Mouse (Mus musculus): Measurements from ENCODE around the gene Taok3. TPM values are rescaled to one million over a fixed set of nuclear protein-coding genes. Genes with fewer than 3 reads are reported as not detected.

Taok3 gene
- total RNA-seq, 4 experiments from 2014 or later = 36.8 to 59.1 (median 47.9) TPM

DNA sequence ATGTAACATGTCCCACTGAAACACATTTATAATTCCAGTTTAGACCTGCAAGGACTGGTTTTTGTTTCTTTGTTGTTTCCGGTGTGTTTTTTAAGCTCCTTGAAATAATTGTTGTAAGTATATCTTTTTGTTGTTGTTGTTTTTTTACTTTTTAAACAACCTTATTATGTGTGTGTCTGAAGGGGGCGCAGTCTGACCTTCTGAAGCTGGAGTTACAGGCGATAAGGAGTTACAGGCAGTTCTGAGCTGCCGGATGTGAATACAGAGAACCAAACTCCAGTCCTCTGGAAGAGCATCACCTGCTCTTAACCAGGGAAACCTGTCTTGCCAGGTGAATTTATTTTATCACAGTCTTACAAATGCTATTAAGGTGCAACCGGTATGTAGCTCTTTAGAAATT, 185.8 kb downstream of the Taok3 start:
- no peak for DNase-seq

DNA sequence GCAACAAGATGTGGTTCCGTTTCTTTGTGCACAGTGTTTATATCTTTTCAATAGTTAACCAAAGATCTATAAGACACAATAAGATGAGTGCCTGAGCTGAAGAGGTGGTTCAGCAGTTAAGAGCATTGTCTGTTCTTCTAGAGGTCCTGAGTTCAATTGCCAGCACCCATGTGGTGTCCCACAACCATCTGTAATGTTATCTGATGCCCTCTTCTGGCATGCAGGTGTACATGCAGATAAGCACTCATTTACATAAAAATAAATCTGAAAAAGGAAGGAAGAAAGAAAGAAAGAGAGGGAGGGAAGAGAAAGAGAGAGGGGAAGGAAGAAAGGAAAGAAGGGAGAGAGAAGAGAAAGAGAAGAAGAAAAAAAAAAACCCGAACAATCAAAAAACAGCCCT, 186.9 kb downstream of the Taok3 start:
- no peak for DNase-seq

DNA sequence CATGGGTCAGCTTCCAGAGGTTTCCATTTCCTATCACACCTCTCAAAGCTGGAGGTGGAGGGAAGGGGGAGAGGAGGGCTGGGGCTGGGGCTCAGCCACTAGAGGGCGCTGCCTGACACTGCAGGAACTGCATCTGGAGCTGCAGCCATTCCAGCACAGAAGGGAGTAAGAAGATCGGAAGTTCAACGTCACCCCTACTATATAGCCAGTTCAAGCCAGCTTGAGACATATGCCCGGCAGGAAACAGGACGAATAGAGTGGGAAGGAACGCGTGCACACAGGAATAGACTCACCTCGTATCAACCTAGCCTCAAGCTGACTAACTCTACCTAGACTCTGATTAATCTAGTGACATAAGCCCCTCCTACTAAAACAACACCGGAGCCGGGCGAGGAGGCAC, 187.8 kb downstream of the Taok3 start:
- peak; percentile 58 for DNase-seq

DNA sequence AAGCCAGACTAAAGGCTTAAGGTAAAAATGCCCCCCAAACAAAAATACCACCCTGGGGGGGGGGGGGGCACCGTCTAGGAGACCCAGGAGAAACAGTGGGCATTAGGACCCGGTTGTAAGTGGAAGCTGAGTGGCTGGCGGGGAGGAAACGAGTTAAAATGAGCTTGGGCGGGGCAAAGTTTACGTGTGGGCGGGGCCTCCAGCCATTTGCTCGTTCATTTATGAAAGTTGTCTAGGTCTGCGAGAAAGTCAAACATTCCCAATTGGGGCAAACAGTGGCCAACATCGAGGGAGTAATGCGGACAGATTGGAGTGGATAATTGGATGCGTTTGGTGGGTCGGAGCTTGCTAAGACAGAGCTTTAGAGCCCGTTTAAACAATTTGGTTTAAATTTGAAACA, 193.5 kb downstream of the Taok3 start:
- DNase-seq = peak; percentile 56

DNA sequence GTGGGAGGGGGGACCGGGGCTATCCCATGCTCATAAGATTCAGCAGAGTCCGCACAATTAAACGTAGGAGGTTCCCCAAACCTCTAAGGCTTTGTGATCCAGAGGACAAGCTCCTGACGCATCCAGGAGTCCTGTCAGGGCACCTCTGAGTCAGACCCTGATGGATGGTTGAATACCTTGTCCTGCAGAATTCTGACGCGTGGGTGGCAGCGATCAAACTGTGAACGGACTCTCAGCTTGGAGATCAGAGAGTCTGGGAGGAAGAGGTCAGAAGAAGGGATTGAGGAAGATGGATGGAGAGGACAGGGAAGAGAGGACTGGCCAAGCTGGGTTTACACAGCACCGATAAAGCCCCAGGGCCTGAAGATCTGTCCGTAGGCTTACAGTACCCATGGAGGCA, 194.0 kb downstream of the Taok3 start:
- no peak for DNase-seq

DNA sequence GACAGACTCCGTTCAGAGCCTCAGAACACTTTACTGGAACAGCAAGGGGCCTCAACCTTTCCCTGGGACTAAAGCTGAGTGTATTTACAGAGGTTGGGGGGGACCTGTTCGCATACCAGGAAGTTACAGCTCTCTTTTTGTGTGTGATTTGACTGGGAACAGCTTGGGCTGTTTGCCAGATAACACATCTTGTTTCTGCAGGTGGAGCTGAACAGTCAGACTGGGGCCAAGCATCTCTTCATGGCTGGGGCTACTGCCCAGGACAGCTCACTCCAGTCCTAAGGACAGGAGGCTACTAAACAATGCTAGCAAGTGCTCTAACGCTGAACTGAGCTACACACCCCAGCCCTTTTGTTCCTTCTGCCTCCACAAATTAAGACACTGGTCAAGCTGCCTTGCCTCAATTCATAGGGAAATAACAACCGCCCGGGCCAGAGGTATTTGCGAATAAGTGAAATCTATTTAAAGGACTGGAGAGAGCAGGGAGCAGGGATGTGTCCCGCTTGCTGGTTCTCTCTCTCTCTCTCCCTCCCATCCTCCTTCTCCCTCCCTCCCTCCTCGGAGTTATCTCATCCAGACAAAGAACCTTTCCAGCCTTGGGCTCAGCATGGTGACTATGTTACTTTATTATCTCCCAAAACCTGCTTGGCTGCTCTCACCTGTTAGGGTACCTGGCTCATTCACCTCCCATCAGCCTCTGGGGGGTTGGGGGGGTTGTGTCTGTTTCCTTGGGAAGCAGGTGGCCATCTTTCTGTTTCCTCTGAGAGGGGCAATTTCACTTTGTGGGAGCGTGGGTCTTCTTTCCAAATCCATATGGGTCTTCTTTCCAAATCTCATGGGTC, 194.9 kb downstream of the Taok3 start:
- no peak for DNase-seq

DNA sequence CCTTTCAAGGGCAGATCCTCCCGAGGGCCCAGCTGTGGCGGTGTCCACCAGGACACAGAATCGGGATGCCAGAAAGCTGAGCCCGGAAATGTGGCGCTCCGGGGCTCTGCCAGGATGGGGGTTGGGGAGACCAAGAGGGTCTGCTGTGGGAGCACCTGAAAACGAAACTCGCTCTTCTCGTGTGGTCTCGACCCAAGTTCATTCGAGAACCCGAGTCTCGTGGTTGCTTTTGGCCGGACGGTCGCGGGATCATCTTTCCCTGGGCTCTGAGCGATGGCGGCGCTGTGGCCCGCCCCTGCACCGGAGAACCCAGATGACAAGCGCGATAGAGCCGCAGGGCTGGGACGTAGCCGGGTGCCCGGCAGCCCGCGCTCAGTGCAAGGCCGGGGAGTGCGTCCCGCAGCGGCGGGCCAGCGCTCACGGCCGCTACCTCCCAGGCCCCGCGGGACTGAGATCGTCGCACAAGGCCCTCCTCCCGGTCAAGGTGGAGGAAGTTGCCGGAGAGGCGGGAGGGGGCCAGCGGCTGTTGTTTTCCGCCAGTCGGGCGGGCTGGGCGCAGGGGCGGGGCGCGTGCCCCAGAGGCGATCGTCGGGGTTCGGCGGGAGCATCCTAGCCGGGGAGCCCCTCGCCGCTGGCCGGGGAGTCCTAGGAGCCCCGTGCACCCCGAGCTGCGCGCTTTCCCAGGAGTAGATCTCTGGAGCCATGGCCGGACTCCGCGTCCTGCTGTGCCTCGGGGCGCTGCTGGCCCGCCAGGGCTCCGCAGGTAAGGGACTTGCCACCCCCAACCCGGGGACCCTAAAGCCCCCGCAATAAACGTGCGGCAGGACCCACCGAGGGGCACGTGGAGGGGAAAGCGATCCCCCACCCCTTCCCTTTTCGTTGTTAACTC, 199.1 kb downstream of the Taok3 start, which contains the start of gene Vsig10:
Gene Vsig10 (plus strand): TSS at position 343 of the 889 bp plus-strand sequence.
- peak; percentile 68 for DNase-seq

DNA sequence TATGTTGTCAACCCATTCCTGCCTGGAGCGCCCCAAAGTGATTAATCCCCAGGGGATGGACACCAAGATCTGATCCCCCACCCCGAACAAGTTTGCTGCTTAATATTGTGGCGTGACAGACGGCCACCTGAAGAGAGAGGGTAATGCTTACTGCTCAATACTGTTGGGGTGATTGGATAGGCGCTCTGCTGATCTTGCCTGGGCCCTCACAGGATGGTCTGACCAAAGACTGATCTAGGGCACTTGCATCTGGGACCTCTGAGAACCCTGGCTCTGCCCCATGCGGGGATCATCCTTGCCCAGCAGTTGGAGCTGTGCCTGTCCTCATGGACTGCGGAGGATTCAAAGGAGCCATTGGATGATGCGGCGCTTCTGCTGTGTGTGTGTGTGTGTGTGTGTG, 203.8 kb downstream of the Taok3 start:
- DNase-seq = no peak

Other genes starting within 250 kb of the Taok3 start
- 100 to 1,000 TPM; 108 to 130 (median 123) TPM for gene Suds3, start 4.0 kb upstream of the Taok3 start, total RNA-seq (2022)
- 1,000 to 10,000 TPM; 1,354 to 1,788 (median 1,543) TPM for gene Pebp1, start 167.5 kb downstream of the Taok3 start, total RNA-seq (2022)
- gene Vsig10, start 199.0 kb downstream of the Taok3 start, total RNA-seq (2022) = 10 to 100 TPM; 22.2 to 64.9 (median 42.7) TPM
- 100 to 1,000 TPM; 138 to 152 (median 146) TPM for gene Wsb2, start 237.2 kb downstream of the Taok3 start, total RNA-seq (2022)